Mouse (Mus musculus) testis, postnatal 14 days (tissue): ENCODE measurements around the gene Mc1r.

Source experiments
- DNase-seq: peaks from one replicate; pipeline ENCODE4 v3.0.0; 2021; ENCODE audit warnings: low spot score

The Mc1r gene

GRCm38 (mm10) chr8:123406786-123407185, at the start of gene Mc1r:
Gene Mc1r (plus strand): TSS chr8:123407107.
- DNase-seq: no peak

- DNase-seq: peak; percentile 50
These were observed 45.7 kb upstream of the Mc1r start for GRCm38 (mm10) chr8:123361082-123361739.

GRCm38 (mm10) chr8:123373403-123374238, 33.3 kb upstream of the Mc1r start, which contains the start of gene Tcf25:
Gene Tcf25 (plus strand): TSS chr8:123373753.
- DNase-seq: peak; percentile 96

GRCm38 (mm10) chr8:123374239-123374578, 32.7 kb upstream of the Mc1r start:
- peak; percentile 92 for DNase-seq

GRCm38 (mm10) chr8:123375701-123376100, 31.2 kb upstream of the Mc1r start:
- no peak for DNase-seq

GRCm38 (mm10) chr8:123376106-123376505, 30.8 kb upstream of the Mc1r start:
- no peak for DNase-seq

- no peak for DNase-seq
These were observed 25.2 kb upstream of the Mc1r start for GRCm38 (mm10) chr8:123381711-123382110.

- DNase-seq: no peak
These were observed 24.4 kb upstream of the Mc1r start for GRCm38 (mm10) chr8:123382516-123382915.

GRCm38 (mm10) chr8:123384883-123385540, 21.9 kb upstream of the Mc1r start:
- DNase-seq: no peak

GRCm38 (mm10) chr8:123387041-123387440, 19.9 kb upstream of the Mc1r start:
- no peak for DNase-seq

GRCm38 (mm10) chr8:123387801-123388200, 19.1 kb upstream of the Mc1r start:
- no peak for DNase-seq

- DNase-seq: no peak
These were observed 17.9 kb upstream of the Mc1r start for GRCm38 (mm10) chr8:123389026-123389425.

- no peak for DNase-seq
These were observed 8.6 kb upstream of the Mc1r start for GRCm38 (mm10) chr8:123398308-123398707.

- no peak for DNase-seq
These were observed 5.0 kb upstream of the Mc1r start for GRCm38 (mm10) chr8:123401936-123402335.

- DNase-seq: no peak
These were observed 4.1 kb upstream of the Mc1r start for GRCm38 (mm10) chr8:123402730-123403326.

GRCm38 (mm10) chr8:123404521-123404920, 2.4 kb upstream of the Mc1r start:
- DNase-seq: no peak

- no peak for DNase-seq
These were observed 705 bp downstream of the Mc1r start for GRCm38 (mm10) chr8:123407612-123408011.

- DNase-seq: peak; percentile 71
These were observed 2.0 kb downstream of the Mc1r start for GRCm38 (mm10) chr8:123408586-123409544.

- peak; percentile 53 for DNase-seq
These were observed 3.2 kb downstream of the Mc1r start for GRCm38 (mm10) chr8:123410049-123410587.

GRCm38 (mm10) chr8:123410788-123411187, 3.9 kb downstream of the Mc1r start:
- no peak for DNase-seq

GRCm38 (mm10) chr8:123411246-123411645, 4.3 kb downstream of the Mc1r start, which contains the start of gene Tubb3:
Gene Tubb3 (plus strand): TSS chr8:123411424.
- DNase-seq: peak; percentile 72
